Mouse (Mus musculus): ENCODE data around the gene Mcu. TPM values are rescaled to one million over a fixed set of nuclear protein-coding genes. Genes with fewer than 3 reads are reported as not detected.

Mcu gene
- total RNA-seq, 2 experiments from 2014 or later: 40.0 to 43.1 TPM

- no peak for ATAC-seq (replicated peaks; ENCODE audit: poor library complexity, severe bottlenecking)
These were observed 44.5 kb downstream of the Mcu start for GRCm38 (mm10) chr10:59571964-59572363.

- ATAC-seq (replicated peaks; ENCODE audit: poor library complexity, severe bottlenecking): peak; percentile 93
These were observed 45.2 kb downstream of the Mcu start for GRCm38 (mm10) chr10:59571273-59571672.

GRCm38 (mm10) chr10:59570780-59571179, 45.7 kb downstream of the Mcu start:
- ATAC-seq (replicated peaks; ENCODE audit: poor library complexity, severe bottlenecking): no peak

GRCm38 (mm10) chr10:59570360-59570759, 46.1 kb downstream of the Mcu start:
- ATAC-seq (replicated peaks; ENCODE audit: poor library complexity, severe bottlenecking): no peak

GRCm38 (mm10) chr10:59569481-59569869, 47.0 kb downstream of the Mcu start:
- ATAC-seq (replicated peaks; ENCODE audit: poor library complexity, severe bottlenecking): no peak

- ATAC-seq (replicated peaks; ENCODE audit: poor library complexity, severe bottlenecking): no peak
These were observed 47.6 kb downstream of the Mcu start for GRCm38 (mm10) chr10:59568665-59569480.

- no peak for ATAC-seq (replicated peaks; ENCODE audit: poor library complexity, severe bottlenecking)
These were observed 49.5 kb downstream of the Mcu start for GRCm38 (mm10) chr10:59566968-59567367.

GRCm38 (mm10) chr10:59565995-59566410, 50.5 kb downstream of the Mcu start:
- no peak for ATAC-seq (replicated peaks; ENCODE audit: poor library complexity, severe bottlenecking)

- peak; percentile 87 for ATAC-seq (replicated peaks; ENCODE audit: poor library complexity, severe bottlenecking)
These were observed 51.9 kb downstream of the Mcu start for GRCm38 (mm10) chr10:59564551-59564950.

- ATAC-seq (replicated peaks; ENCODE audit: poor library complexity, severe bottlenecking): peak; percentile 58
These were observed 54.0 kb downstream of the Mcu start for GRCm38 (mm10) chr10:59562511-59562910.

GRCm38 (mm10) chr10:59560126-59560525, 56.4 kb downstream of the Mcu start:
- no peak for ATAC-seq (replicated peaks; ENCODE audit: poor library complexity, severe bottlenecking)

GRCm38 (mm10) chr10:59558602-59559001, 57.9 kb downstream of the Mcu start:
- no peak for ATAC-seq (replicated peaks; ENCODE audit: poor library complexity, severe bottlenecking)

GRCm38 (mm10) chr10:59558164-59558563, 58.3 kb downstream of the Mcu start:
- no peak for ATAC-seq (replicated peaks; ENCODE audit: poor library complexity, severe bottlenecking)

GRCm38 (mm10) chr10:59556541-59556940, 60.0 kb downstream of the Mcu start:
- ATAC-seq (replicated peaks; ENCODE audit: poor library complexity, severe bottlenecking): no peak

- ATAC-seq (replicated peaks; ENCODE audit: poor library complexity, severe bottlenecking): no peak
These were observed 62.2 kb downstream of the Mcu start for GRCm38 (mm10) chr10:59554243-59554642.

- ATAC-seq (replicated peaks; ENCODE audit: poor library complexity, severe bottlenecking): no peak
These were observed 64.0 kb downstream of the Mcu start for GRCm38 (mm10) chr10:59552456-59552855.

- no peak for ATAC-seq (replicated peaks; ENCODE audit: poor library complexity, severe bottlenecking)
These were observed 67.6 kb downstream of the Mcu start for GRCm38 (mm10) chr10:59548768-59549333.

GRCm38 (mm10) chr10:59548211-59548610, 68.3 kb downstream of the Mcu start:
- ATAC-seq (replicated peaks; ENCODE audit: poor library complexity, severe bottlenecking): no peak

GRCm38 (mm10) chr10:59547426-59547825, 69.1 kb downstream of the Mcu start:
- no peak for ATAC-seq (replicated peaks; ENCODE audit: poor library complexity, severe bottlenecking)

- ATAC-seq (replicated peaks; ENCODE audit: poor library complexity, severe bottlenecking): no peak
These were observed 71.3 kb downstream of the Mcu start for GRCm38 (mm10) chr10:59545169-59545568.

GRCm38 (mm10) chr10:59543351-59543750, 73.1 kb downstream of the Mcu start:
- peak; percentile 76 for ATAC-seq (replicated peaks; ENCODE audit: poor library complexity, severe bottlenecking)

GRCm38 (mm10) chr10:59541466-59541865, 75.0 kb downstream of the Mcu start:
- no peak for ATAC-seq (replicated peaks; ENCODE audit: poor library complexity, severe bottlenecking)

Data from granulocyte monocyte progenitor cell, adult 5-6 weeks (primary cell).